Mouse (Mus musculus) heart, adult 8-10 months (tissue): ENCODE results near the gene Flot2. TPM values are rescaled to one million over a fixed set of nuclear protein-coding genes. Genes with fewer than 3 reads are reported as not detected.

Source experiments
- DNase-seq: peaks from one replicate; pipeline ENCODE4 v3.0.0; 2022; ENCODE audit warnings: low spot score
- total RNA-seq, 4 experiments: library from RNA; stranded (reverse); gene quantifications; 2 replicates each; pipeline ENCODE4 v1.2.4; 2022

Flot2 gene
- total RNA-seq, 4 experiments from 2014 or later = 53.5 to 62.6 (median 56.4) TPM

- DNase-seq = no peak
These were observed 24.8 kb downstream of the Flot2 start for GRCm38 (mm10) chr11:78062563-78062962.

- DNase-seq = no peak
These were observed 28.2 kb downstream of the Flot2 start for GRCm38 (mm10) chr11:78065906-78066305.

GRCm38 (mm10) chr11:78066641-78067040 is 28.9 kb downstream of the Flot2 start:
- DNase-seq = no peak

GRCm38 (mm10) chr11:78067566-78067965 is 29.8 kb downstream of the Flot2 start:
- DNase-seq = no peak

GRCm38 (mm10) chr11:78069130-78069529 is 31.4 kb downstream of the Flot2 start:
- DNase-seq = no peak

- no peak for DNase-seq
These were observed 31.9 kb downstream of the Flot2 start for GRCm38 (mm10) chr11:78069646-78070045.

- no peak for DNase-seq
These were observed 34.2 kb downstream of the Flot2 start for GRCm38 (mm10) chr11:78071938-78072337.

- no peak for DNase-seq
These were observed 34.8 kb downstream of the Flot2 start for GRCm38 (mm10) chr11:78072425-78073130.

GRCm38 (mm10) chr11:78073577-78074276 is 36.0 kb downstream of the Flot2 start:
- no peak for DNase-seq

- DNase-seq = no peak
These were observed 36.5 kb downstream of the Flot2 start for GRCm38 (mm10) chr11:78074277-78074652.

GRCm38 (mm10) chr11:78074666-78075065 is 36.9 kb downstream of the Flot2 start:
- DNase-seq = no peak

GRCm38 (mm10) chr11:78079961-78080921 is 42.5 kb downstream of the Flot2 start, which contains the start of gene Eral1:
Gene Eral1 (minus strand): TSS chr11:78080383.
- peak; percentile 86 for DNase-seq

GRCm38 (mm10) chr11:78083595-78083994 is 45.9 kb downstream of the Flot2 start:
- no peak for DNase-seq

GRCm38 (mm10) chr11:78086925-78087479 is 49.3 kb downstream of the Flot2 start:
- DNase-seq = no peak

- DNase-seq = no peak
These were observed 50.1 kb downstream of the Flot2 start for GRCm38 (mm10) chr11:78087756-78088281.

GRCm38 (mm10) chr11:78094137-78094503 is 56.4 kb downstream of the Flot2 start:
- DNase-seq = no peak

GRCm38 (mm10) chr11:78094504-78095143 is 56.9 kb downstream of the Flot2 start, which contains the start of gene Fam222b:
Gene Fam222b (plus strand): TSS chr11:78094660.
- DNase-seq = peak; percentile 92

- DNase-seq = no peak
These were observed 57.4 kb downstream of the Flot2 start for GRCm38 (mm10) chr11:78095144-78095516.

- no peak for DNase-seq
These were observed 59.3 kb downstream of the Flot2 start for GRCm38 (mm10) chr11:78097077-78097476.

- DNase-seq = no peak
These were observed 63.0 kb downstream of the Flot2 start for GRCm38 (mm10) chr11:78100746-78101145.

- no peak for DNase-seq
These were observed 64.4 kb downstream of the Flot2 start for GRCm38 (mm10) chr11:78102142-78102541.
